Mouse (Mus musculus): Measurements from ENCODE around the gene 3110082I17Rik. TPM values are rescaled to one million over a fixed set of nuclear protein-coding genes. Genes with fewer than 3 reads are reported as not detected.
"Not testable (repeated sequence)": the region's sequence is repeated elsewhere in the genome, so short reads cannot be mapped to it uniquely, and the experiment has no call there.

The 3110082I17Rik gene
- polyA plus RNA-seq, 1 experiment, result 16.4 TPM

DNA sequence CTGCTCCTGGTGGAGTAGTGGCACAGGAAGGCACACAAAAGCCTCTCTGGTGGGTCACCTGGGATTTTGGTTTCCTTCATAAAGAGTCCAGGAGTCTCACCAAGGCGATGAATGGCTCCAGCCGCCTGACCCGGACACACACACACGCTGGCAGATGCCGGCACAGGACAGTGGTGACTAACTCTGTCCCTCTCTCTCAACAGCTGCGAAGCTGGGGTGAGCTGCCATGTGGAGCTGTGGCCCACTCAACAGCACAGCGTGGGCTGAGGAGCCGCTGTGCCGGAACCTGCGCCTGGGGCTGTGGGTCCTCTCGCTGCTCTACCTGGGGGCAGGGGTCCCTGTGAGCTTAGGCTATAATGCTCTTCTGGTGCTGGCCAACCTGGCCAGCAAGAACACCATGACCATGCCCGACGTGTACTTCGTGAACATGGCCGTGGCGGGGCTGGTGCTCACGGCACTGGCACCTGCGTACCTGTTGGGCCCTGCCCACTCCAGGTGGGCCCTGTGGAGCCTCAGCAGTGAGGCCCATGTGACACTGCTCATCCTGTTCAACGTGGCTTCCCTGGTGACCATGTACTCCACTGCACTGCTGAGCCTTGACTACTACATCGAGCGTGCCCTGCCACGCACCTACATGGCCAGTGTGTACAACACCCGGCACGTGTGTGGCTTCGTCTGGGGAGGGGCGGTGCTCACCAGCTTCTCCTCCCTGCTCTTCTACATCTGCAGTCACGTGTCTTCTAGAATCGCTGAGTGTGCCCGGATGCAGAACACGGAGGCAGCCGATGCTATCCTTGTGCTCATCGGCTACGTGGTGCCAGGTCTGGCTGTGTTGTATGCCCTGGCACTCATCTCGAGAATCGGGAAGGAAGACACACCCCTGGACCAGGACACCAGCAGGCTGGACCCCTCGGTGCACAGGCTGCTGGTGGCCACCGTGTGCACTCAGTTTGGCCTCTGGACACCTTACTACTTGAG lies 67.8 kb downstream of the 3110082I17Rik start:
- Histone ChIP-seq H3K4me1 (ENCODE audit: control insufficient read depth, insufficient read depth, low read length) (peaks cover 28% of the 10 kb centered on the region), H3K27ac (ENCODE audit: insufficient read depth, low read depth, low read length) (no peak overlapping the region), H3K4me3 (ENCODE audit: insufficient read depth, low read length) (no peak overlapping the region)
- TF ChIP-seq POLR2A (IDR thresholded peaks at IDR 0.05; ENCODE audit: borderline replicate concordance, low read depth, low read length) (no peak), CTCF (IDR thresholded peaks at IDR 0.05; ENCODE audit: low read depth, low read length) (no peak)

- TF ChIP-seq POLR2A (IDR thresholded peaks at IDR 0.05; ENCODE audit: borderline replicate concordance, low read depth, low read length) (no peak), CTCF (IDR thresholded peaks at IDR 0.05; ENCODE audit: low read depth, low read length) (no peak)
- Histone ChIP-seq H3K27ac (ENCODE audit: insufficient read depth, low read depth, low read length) (no peak overlapping the region), H3K4me3 (ENCODE audit: insufficient read depth, low read length) (no peak overlapping the region), H3K4me1 (ENCODE audit: control insufficient read depth, insufficient read depth, low read length) (peaks cover 26% of the 10 kb centered on the region)
Measured at GRCm38 (mm10) chr5:139391309-139391990, 68.9 kb downstream of the 3110082I17Rik start.

- not testable (repeated sequence) for H3K4me3 ChIP-seq (ENCODE audit: insufficient read depth, low read length); H3K27ac ChIP-seq (ENCODE audit: insufficient read depth, low read depth, low read length)
- peaks cover 29% of the 10 kb centered on the region for H3K4me1 ChIP-seq (ENCODE audit: control insufficient read depth, insufficient read depth, low read length)
Measured at GRCm38 (mm10) chr5:139390324-139391119, 69.8 kb downstream of the 3110082I17Rik start.

- Histone ChIP-seq H3K4me1 (ENCODE audit: control insufficient read depth, insufficient read depth, low read length) (peaks cover 36% of the 10 kb centered on the region), H3K27ac (ENCODE audit: insufficient read depth, low read depth, low read length) (no peak overlapping the region), H3K4me3 (ENCODE audit: insufficient read depth, low read length) (no peak overlapping the region)
- TF ChIP-seq CTCF (IDR thresholded peaks at IDR 0.05; ENCODE audit: low read depth, low read length) (no peak), POLR2A (IDR thresholded peaks at IDR 0.05; ENCODE audit: borderline replicate concordance, low read depth, low read length) (no peak)
Measured at GRCm38 (mm10) chr5:139389676-139390061, 70.7 kb downstream of the 3110082I17Rik start.

DNA sequence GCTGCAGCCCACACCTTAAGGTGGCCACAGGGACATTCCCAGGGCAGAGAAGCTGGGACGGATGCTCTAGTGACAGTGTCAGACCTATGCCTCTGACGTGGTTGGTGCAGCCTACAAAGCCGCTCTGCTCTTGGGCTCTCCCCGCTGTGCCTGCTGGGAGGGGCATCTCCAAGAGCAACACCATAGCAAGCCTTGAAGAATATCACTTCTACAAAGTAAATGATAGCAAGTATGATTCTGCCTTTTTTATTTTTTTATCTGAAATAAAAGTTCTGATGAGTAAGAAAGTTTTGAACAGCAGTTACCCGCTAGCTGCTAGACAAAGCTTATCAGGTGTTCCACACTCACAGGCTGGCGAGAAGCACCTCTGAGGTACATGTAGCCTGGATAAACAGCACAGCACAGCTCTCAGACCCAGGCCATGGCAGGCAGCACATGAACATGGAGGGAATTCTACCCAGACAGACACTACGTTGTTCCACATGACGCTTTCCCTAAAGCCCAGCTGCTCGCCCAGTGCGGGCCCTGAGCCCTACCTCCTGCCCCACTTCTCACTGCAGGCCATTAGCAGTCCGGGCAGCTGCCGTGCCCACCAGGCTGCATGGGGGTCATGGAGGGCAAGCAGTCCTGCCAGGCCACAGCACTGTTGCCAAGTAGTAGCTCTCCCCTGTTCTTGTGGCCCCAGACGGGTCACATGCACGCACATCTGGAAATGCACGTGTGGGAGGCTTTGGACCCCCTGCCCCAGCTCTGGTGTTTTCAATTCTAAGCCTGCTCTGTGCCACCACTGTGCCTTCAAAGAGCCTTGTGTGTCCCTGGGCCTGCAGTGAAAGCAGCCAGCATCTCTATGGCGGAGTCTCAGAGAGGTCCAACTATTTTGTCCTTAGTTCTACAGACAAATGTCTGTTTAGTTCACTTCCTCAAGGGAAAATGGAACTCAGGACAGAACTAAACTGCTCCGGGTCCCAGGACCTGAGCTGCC lies 71.3 kb downstream of the 3110082I17Rik start:
- TF ChIP-seq CTCF (IDR thresholded peaks at IDR 0.05; ENCODE audit: low read depth, low read length) (no peak), POLR2A (IDR thresholded peaks at IDR 0.05; ENCODE audit: borderline replicate concordance, low read depth, low read length) (no peak)
- Histone ChIP-seq H3K27ac (ENCODE audit: insufficient read depth, low read depth, low read length) (peak overlapping the region; percentile 65), H3K4me1 (ENCODE audit: control insufficient read depth, insufficient read depth, low read length) (peaks cover 42% of the 10 kb centered on the region), H3K4me3 (ENCODE audit: insufficient read depth, low read length) (no peak overlapping the region)

GRCm38 (mm10) chr5:139388195-139388570 lies 72.1 kb downstream of the 3110082I17Rik start:
- Histone ChIP-seq H3K27ac (ENCODE audit: insufficient read depth, low read depth, low read length) (peak overlapping the region; percentile 65), H3K4me3 (ENCODE audit: insufficient read depth, low read length) (no peak overlapping the region), H3K4me1 (ENCODE audit: control insufficient read depth, insufficient read depth, low read length) (peaks cover 49% of the 10 kb centered on the region)
- TF ChIP-seq CTCF (IDR thresholded peaks at IDR 0.05; ENCODE audit: low read depth, low read length), result no peak
- no peak for TF ChIP-seq POLR2A (IDR thresholded peaks at IDR 0.05; ENCODE audit: borderline replicate concordance, low read depth, low read length)

DNA sequence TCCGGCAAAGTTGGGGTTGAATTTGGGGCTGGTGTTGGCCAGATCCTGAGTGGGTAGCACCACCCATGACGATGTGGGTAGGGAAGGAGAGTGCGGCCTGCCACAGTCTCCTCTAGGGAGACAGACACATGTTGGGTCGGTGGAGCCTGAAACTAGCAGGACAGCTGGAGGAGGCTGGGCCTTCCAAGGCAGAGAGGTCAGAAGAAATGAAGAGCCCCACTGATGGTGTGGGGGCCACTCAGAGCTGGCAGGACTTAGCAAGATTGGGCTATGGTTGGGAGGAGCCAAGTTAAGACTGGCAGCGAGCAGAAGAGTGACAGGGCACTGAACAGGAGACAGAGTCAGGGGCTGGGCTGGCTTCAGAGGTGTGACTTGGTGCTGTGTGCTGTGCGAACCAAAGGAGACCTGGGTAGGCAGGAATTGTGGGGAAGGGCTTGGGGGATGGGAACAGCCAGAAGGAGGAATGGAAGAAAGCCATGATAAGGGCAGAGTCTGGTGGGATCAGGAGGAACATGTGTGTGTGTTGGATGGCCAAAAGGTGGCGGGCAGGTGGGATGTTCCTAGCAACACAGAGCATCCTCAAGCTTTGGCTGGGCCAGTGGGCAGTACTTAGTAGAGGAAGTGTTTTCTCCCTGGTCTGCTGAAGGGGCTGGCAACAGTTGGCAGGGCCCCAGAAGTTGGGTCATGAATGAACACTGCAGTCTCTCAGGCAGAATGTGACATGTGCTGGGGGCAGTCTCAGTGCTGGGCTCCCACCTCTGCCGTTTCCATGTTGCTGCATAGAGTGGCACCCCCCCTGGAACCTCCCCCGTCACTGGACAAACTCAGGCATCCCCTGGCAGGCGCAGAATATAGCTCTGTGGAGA lies 72.8 kb downstream of the 3110082I17Rik start:
- TF ChIP-seq CTCF (IDR thresholded peaks at IDR 0.05; ENCODE audit: low read depth, low read length) (no peak), POLR2A (IDR thresholded peaks at IDR 0.05; ENCODE audit: borderline replicate concordance, low read depth, low read length) (no peak)
- H3K4me3 ChIP-seq (ENCODE audit: insufficient read depth, low read length), result no peak overlapping the region
- H3K4me1 ChIP-seq (ENCODE audit: control insufficient read depth, insufficient read depth, low read length), result peaks cover 53% of the 10 kb centered on the region
- peak overlapping the region; percentile 65 for H3K27ac ChIP-seq (ENCODE audit: insufficient read depth, low read depth, low read length)

DNA sequence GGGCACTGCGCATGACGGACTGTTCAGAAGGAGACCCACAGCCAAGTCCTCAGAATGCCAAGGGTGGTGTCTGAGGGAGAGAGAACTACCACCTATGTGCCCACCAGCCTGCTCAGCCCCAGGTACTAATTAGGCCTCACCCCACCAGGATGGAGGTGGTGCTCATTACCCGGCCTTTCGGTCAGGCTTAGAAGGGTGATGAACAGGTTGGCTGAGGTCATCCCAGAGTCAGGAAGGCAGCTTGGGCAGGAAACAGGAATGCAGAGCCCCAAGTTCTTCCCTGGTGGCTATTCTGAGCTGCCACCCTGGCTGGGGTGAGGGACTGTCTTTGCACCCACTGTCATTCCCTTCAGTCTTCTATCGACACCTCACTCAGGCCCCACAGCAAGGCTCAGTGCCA lies 74.3 kb downstream of the 3110082I17Rik start:
- Histone ChIP-seq H3K4me3 (ENCODE audit: insufficient read depth, low read length) (no peak overlapping the region), H3K4me1 (ENCODE audit: control insufficient read depth, insufficient read depth, low read length) (peaks cover 53% of the 10 kb centered on the region), H3K27ac (ENCODE audit: insufficient read depth, low read depth, low read length) (no peak overlapping the region)
- no peak for TF ChIP-seq POLR2A (IDR thresholded peaks at IDR 0.05; ENCODE audit: borderline replicate concordance, low read depth, low read length)
- no peak for TF ChIP-seq CTCF (IDR thresholded peaks at IDR 0.05; ENCODE audit: low read depth, low read length)
